Mouse (Mus musculus) mesoderm, embryonic 11.5 days (tissue): ENCODE results near the gene Gm5089.

Source experiments
- DNase-seq: peaks from one replicate; pipeline ENCODE4 v3.0.0-alpha.2; 2012; ENCODE audit warnings: low read depth, low spot score

Gene Gm5089

DNA sequence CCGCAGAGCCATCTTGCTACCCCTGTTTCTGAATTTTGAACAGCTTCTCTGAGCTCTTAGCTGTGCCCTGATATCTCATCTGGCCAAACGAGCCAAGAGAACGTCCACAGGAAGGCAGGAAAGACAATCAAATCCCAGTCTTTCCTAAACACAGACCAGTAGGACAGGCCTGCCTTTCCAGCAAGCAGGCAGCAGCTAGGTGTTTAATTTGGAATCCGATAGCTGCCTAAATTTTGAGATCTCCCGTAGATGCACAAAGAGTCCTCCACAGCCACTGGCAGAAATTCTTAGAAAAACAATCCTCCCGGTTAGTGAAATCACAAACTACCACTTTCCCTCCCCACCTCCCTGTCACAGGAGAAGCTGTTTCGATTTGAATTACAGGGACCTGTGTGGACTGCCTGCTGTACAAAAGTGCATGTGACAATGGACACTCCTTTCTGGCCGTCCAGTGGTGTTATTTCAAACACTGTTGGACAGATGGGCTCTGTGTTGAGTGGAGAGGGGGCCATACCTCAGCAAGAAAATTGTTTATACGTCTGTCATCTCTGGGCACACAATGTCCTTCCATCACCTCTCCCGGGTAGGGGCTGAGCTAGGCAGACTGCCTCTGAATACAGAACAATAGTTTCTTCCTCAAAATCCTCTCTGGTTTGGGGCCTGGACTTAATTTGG lies 24.2 kb downstream of the Gm5089 start:
- DNase-seq: no peak

DNA sequence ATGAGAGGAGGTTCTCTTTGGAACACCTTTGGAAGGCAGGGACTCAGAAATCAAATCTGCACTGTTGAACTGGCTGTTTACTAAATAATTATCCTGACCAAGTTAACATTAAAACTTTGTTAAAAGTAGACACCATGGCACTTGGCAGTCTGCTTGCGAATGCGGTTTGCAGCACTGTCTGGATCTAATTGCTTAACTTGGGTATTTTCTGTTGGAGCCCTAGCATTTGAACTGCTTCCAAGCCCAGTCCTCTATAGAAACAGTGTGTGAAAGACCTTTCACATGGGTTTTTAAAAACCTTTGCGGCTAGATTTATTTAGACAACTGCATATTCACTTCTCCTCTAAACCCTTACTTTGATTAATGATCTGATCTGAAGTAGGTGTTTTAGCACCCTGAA lies 26.5 kb downstream of the Gm5089 start:
- DNase-seq: no peak

DNA sequence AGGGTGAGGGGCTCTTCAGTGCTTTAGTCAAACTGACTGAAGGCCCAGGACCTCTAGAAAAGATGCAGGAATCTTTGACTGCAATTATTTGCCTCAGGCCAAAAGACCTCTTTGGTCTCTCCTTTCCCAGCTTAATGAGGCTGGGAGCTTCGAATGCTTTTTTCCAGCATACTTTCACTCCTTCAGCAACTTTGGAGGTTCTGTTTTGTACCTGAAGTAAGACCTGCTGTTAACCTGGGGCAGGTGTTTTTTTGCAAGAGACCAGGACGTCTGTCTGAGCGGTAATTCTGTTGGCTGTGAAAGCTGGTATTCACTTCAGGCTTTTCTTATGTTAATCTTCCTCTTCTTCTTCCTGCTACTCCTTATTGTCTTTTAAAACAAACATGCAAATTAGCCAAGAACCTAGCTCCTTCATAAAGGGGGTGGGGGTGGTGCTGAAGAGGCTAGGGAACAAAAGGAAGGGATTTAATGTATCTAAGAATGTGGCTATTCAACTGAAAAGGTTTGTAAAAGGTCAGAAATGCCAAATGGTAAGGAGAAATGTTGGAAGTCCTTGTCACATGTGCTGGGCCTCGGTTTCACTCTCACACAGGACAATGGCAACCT lies 34.6 kb downstream of the Gm5089 start:
- DNase-seq: no peak

DNA sequence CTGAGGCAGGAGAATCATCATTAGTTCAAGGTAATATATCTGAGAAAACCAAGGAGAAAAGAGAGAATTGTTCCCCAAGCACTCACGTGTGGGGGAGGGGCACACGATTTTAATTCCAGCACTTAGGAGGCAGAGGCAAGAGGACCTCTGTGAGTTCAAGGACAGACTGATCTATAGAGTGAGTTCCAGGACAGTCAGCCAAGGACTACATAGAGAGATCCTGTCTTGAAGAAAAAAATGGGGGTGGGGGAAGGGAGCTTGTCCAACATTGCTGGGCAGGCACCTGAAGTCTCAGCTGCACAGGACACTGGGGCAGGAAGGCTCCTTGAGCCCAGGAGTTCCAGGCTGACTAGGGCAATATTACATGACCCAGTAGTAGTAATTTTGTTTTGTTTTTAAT lies 36.1 kb downstream of the Gm5089 start:
- DNase-seq: no peak

DNA sequence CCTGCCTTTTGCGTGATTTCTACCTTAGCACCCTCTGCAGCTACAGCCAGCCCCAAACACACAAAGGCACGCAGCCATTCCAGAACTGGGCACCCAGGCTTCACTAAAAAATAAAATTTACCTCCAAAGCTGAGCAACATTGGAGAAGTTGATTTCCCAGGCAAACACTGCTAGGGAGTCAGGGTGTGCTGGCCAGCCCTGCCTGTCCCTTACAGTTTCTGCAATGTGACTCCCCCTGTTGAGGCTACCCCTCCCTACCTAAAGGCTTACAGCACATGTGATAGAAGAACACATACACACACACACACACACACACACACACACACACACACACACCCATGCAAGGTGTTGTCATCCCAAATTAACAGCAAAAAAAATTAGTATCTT lies 37.4 kb downstream of the Gm5089 start:
- DNase-seq: no peak

DNA sequence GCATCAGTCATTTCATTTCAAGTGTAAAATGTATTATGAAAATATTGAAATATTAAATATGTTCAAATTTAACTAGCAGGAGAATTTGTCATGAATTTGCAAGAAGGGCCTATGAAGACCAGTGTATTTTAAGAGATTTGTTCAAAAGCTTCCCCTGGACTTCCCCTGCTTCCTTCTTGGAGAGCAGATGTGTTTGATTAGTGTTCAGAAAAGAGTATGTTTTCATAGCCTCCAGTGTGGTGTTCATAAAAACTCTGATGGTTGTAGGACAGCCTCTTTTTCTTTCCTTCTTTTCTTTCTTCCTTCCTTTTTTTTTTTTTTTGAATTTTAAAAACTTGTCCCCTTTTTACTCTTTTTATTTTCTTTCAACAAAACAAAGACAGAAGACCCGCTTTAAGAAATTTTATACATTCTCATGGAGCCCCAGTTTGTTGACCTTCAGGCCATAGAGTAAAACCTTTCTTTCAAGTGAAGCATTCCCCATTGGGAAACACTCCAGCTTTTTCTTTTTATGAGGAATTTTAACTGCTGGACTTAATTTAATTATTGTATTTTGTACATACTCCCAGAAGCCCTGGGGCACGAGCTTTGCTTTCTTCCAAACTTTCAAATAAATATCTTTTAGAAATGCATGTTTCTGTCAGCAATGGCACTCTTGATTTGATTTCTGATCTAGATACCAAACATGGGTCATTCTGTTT lies 37.9 kb downstream of the Gm5089 start:
- DNase-seq: no peak

DNA sequence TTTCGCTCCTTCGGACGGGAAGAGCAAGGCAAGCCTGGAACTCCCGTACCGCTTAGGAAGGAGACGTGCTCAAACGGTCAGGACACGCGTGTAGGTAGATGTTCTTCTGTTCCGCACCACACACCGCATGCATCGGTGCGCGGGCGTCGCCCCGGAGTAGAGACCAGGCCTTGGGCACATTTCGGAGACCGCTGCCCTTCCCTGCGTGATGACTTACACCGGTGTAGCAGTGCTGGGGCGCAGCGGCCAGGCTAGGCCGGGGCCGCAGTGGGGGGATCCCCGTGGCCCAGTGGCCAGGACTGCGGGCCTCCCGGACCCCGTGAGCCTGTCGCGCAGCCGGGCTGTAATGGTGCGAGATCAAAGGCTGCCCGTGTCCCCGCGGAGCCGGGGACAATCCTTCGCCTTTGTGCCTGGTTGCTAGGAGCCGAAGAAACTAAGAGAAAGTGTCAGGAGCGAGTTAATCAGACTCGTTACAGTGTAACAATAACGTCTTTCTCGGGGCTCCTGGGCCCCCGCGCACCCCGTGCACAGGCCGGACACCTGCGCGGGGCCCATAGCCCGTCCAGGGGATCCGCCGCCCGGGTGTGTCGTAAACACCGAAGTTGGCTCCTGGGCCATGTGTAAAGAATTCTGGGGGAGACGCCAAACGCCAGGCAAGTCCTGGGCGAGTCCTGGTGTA lies 44.2 kb downstream of the Gm5089 start:
- peak; percentile 75 for DNase-seq

DNA sequence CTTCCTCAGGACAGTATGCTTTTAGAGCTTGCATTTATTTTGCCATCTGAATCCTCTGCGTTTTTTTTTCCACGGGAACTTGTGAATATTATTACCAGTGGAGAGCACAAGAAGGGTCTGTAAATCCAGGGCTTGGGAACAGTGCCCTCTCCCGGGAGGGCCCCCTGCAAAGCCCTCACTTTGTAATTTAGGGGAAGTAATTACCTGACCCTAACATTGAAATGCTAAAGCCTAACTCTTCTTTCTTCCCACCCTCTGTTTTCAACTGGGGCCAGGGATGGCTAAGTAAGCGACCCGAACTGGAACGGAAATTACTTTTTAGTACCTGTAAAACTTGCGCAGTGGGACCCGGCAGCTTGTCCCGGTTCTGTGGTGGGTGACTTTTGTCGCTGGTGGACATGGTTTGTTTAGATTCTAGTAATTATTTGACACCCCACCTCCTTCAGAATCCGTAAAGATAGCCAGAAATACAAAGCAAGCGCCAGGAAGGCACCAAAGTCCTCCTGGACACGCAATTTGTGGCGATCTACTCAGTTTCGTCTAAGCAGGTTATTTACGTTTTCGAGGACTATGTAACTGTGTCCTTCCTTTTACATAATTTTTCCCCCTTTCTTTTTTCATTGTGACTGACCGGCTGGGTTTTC lies 44.9 kb downstream of the Gm5089 start:
- no peak for DNase-seq

DNA sequence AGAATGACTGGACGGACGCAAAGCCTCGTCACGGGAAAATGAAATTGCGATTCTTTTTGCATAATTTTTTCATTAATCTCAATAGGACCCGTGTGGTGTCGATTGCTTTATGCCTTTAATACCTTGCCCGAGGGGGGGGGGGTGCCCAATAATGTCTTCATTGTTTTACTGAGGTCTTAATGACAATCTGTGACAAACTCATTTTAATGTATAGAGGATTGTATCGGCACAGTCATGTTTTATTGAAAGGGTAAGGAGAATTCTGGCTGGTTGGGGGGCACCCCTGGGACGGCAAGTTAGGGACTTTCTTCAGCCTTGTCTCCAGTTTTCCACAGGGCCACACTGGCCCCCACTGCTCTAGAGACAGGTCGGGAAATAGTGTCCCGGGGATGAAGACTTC lies 45.7 kb downstream of the Gm5089 start:
- DNase-seq: no peak

DNA sequence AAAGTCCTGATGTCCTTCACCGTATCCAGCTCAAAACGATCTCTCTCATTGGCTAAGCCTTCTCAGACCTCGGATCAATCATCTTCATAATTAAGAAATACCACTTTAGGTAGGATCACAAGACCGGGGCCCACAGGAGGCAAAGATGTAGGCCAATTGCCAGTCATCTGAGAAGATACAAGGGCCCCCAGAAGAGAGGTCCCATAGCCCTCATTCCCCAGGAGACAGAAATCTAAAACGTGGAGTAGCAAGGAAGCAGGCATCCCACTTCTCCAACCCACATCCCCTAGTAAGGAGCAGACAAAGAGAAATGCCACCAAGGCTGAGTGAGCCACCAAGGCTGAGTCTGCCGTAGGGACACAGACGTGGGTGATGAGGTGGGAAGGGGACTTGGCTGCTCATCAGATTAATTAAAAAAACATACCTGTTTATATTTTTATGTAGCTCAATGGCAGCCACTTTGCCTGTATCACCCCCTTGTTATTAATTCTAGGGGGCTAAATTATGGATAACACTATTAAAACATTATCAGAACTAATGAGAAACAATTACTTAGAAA lies 46.2 kb downstream of the Gm5089 start:
- no peak for DNase-seq

DNA sequence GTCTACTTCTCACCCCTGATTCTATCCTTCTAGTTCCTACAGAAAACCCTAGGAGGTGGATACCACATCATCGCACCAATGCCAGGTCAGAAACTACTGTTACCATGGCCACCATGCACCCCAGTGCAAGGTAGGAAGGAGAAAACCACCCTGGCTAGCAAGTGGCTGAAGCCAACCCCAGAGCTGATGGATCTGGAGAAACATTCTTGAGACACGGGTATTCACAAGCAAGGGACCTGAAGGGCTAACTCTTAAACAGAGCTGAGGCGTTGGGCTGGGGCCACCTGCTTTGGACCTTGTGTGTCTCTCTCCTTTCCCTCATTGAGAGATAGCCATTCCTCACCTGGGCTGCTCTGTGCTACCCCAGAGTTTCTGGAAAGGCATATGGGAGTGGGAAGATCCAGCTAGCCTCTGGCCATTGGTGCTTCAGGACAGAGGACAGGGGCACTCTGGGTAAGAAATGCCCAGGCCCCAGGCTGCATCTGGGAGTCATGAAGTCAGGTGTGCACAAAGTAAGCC lies 47.4 kb downstream of the Gm5089 start:
- no peak for DNase-seq

DNA sequence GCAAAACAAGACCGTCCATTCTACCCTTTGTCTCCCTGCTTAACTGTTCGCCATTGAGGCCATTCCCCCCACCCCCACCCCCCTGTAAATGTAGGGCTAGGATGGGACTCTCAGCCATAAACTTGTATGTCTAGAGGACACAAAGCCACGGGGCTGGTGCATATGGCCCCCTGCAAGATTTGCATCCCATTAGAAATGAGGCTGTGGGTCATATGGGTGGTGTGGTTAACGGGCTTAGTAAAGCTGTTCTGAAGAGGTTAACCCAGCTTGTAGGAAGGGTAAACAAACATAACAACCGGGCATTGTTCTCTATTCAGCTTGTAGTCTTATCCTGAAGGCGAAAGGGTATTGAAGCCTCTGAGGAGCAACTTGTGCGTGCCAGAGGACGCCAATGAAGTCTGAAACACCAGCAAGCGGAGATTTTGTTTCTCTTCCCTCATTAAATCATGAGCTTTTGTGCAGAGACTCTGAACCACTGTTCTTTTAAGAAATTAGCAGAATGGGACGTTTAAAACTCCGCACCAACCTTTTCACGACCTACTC lies 48.1 kb downstream of the Gm5089 start:
- DNase-seq: peak; percentile 50

DNA sequence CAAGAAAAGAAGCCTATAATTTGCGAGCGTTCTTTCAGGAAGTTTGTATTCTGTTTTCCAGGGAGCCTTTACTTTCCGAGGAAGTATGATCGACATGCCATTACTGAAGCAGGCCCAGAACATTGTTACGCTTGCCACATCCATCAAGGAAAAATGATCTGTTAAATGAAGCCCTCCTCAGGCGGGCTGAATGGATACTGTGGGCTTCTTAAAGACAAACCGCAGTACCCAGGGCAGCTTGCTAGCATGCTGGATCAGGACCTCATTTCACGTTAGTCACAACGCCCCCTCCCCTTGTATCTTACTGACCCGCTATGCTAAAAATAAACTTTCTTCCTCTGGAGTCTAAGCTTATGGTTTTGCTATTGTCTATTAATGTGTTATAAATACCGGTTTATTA lies 49.0 kb downstream of the Gm5089 start:
- DNase-seq: peak; percentile 40

DNA sequence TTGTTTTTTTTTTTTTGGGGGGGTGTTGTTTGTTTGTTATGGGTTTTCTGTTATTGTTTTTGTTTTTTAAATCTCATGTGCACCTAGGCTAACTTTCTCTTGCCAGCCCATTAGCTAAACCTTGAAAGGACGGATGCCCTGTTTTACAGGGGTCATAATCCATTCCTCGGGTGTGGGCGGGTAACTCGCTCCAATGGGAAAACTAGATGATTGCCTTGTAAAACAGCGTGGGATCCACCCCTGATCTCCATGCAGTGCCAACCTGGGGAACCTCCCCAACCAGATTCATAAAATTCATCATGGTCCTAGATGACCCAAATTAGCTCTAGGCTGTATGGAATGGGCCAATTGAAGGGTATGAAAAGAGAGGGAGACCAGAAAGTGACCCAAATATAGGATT lies 51.0 kb downstream of the Gm5089 start:
- no peak for DNase-seq

DNA sequence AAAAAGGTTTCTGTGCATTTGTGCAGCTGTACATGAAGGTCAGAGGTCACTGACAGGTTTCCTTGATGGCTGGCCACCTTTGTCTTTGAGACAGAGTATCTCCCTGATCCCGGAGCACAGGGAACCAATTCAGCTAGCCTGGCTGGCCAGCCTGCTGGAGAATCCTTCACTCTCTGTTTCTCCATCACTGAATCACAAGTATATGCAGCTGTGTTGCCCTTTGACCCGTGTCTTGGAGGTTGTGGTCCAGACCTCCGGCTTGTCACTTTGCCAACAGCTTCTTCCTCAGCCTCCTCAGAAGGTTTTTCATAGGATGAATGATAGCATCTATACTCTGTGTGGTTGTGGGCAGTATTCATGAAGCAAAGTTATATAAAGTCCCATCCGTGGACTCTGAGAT lies 52.2 kb downstream of the Gm5089 start:
- no peak for DNase-seq

DNA sequence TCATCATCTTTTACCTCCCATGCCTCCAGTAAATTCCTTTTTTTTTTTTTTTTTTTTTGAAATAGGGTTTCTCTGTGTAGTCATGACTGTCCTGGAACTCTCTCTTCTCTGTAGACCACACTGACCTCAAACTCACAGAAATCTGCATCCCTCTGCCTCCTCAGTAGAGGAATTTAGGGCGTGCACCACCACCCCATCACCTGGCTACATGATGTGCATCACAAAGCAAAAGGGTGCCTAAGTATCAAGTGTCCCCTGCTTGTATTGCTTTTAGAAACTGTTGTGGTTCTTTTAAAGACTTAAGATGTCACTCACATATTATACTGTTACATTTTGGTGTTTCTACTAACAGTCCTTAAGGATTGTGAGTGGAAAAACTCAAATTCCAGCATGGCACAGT lies 57.8 kb downstream of the Gm5089 start:
- DNase-seq: no peak

DNA sequence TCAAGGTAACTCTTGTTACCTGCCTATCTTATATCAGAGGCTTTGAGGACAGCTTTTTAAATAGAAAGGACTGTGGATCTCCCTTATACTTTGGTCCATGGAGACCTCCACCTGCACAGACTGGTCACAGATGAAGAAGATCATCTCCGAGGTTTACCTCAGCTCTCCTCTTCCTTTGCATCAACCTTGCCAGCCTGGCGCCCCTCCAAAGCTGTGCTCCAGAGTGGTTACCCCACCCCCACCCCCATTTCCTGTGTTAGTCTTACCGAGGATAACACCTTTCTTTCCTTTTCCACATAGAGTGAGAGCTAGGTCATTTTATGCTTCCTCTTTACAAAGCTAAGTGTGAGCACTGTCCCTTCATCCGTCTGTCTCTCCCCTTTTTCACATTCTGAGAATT lies 60.0 kb downstream of the Gm5089 start:
- DNase-seq: no peak

DNA sequence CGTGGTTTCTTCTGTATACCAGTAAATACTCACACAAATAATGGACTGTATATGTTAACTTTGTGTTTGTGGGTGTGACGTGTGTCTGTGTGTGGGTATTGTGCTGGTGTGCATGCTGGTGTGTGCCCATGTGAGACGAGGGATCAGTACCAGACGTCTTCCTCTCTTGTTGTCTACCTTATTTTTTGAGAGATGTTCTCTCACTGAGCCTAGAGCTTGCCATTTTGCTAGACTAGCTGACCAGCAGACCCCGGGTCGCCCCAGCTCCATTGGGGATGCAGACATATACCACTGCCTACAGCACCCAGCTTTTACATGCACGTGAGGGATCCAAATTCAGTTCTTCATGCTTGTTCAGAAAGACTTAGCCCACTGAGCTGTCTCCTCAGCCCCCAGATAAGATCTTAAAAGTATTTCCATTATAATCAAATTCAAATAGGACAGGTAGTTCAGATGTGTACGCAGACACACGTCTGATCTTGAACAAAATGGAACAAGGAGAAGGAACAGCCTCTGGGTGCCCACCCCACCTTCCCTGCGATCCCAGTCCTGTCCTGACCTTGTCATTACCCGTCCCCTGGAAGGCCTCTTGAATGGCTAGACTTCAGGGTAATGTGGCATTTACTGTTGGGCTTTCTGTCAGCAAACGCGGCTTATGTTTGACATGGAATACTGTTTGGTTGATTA lies 61.1 kb downstream of the Gm5089 start:
- no peak for DNase-seq

DNA sequence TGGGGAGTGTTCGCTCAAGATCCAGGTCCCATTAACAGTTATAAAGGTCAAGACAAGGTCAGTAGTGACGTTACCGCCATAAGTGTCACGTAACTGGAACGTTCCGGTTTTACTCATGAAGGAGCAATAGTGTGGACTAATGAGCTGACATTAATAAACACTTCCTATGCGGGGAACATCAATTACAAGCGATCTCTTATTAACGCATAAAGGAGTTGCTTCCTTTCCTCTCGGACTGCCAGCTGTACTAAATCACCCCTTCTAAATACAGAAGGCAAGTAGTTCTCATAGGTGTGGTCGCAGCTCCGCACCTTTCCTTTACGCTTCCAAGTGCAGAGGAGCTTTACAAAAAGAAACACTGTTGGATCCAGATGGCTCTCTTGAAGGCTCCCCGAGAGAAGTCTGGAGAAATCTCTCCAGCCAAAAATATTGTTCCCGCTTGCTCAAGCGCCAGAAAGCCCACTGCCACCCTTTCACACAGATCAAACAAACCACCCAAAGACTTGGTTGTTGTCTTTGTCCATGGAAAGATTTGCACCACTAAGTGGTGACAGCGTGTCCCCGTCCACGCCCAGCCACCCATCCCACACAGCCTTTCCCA lies 62.4 kb downstream of the Gm5089 start:
- no peak for DNase-seq

DNA sequence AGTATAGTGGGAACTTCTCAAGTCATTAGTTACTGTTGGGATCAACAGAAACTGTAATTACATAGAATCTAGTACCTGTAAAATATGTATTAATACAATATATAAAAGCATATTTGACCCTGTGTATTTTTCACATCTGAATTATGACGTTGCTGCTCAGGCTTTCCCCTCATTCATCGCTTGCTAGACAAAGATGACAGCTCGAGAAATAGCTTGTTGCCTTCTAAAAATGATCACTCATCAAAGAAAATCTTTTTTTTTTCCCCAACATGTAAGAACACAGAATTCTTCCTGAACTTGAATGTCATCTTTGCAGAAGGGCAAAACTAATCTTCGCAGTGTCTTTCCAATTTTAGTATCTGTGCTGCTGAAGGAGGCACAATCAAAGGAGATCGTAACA lies 63.1 kb downstream of the Gm5089 start:
- no peak for DNase-seq
